Mouse (Mus musculus): Measurements from ENCODE around the gene Gdpgp1.

DNA sequence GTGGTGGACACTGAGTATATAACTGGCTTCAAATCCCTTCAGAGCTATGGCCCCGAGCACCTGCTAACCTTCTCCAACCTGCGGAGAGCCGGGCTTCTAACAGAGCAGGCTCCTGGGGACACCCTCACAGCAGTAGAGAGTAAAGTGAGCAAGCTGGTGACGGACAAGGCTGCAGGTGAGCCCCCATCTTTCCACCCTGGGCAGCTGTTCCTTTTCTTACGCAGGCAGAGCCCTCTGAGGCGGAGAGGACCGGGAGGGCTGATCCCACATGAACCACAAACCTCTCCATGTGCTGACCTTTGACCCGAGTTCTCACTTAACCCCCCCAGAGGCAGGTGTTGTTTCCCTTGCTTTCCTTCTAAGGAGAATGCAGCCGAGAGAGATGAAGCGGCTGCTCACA, 55.1 kb downstream of the Gdpgp1 start:
- TF ChIP-seq CTCF (IDR thresholded peaks at IDR 0.05; ENCODE audit: low read depth) (no peak), EP300 (IDR thresholded peaks at IDR 0.05; ENCODE audit: low read depth) (no peak)
